Mouse (Mus musculus) ES-E14 (cell line): ENCODE data around the gene L2hgdh.

Experiments
- HCFC1 ChIP-seq: IDR thresholded peaks from 2 replicates; pipeline ENCODE4 v1.6.1; 2012; ENCODE audit warnings: low read length, inconsistent platforms, borderline replicate concordance; ENCODE audit not compliant: insufficient read depth
- MAFK ChIP-seq: IDR thresholded peaks from 2 replicates; pipeline ENCODE4 v1.6.1; 2014; ENCODE audit warnings: mild to moderate bottlenecking, low read depth, low read length, inconsistent platforms; ENCODE audit not compliant: insufficient read depth

GRCm38 (mm10) chr12:69744138-69744537, 19.5 kb upstream of the L2hgdh start:
- TF ChIP-seq HCFC1 (no peak), MAFK (no peak)
